Mouse (Mus musculus): Measurements from ENCODE around the gene Gm11114.

Gene Gm11114

DNA sequence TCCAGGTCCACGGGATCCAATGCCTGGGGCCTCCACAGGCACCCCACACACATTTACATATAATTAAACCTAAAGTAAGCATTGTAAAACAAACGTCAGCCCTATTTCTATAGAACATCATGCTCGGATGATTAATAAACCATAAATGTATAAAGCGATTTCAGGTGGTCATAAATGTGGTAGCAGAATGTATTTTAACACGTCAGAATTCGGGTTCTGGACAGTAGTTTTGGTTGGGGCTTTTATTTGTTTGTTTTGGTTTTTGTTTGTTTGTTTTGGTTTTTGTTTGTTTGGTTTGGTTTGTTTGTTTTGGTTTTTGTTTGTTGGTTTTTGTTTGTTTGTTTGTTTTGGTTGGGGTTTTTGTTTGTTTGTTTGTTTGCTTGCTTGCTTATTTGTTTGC is at the start of gene Gm11114:
Gm11114 (plus strand) TSS at position 301 of the 400 bp plus-strand sequence.
- DNase-seq (ENCODE audit: low spot score in 2 of 2) = no peak

DNA sequence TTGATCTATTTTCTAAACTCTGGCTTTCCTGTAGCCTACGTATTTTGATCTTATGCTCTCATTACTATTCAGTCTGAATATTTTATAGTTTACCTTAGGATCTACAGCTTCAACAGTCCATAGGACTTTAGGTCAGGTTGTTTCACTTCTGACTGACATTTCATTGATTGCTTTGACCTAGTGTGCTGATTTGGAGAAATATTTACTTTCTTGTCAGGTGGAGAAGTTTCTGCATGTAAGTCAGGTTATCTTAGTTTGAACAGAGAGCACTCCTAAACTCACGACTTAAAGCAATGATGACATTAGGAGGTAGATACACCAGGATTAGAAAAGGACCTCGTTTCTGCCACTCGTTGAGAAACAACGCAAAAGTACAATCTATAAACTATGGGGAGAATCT is 45.7 kb upstream of the Gm11114 start:
- DNase-seq (ENCODE audit: low spot score in 2 of 2) = no peak

DNA sequence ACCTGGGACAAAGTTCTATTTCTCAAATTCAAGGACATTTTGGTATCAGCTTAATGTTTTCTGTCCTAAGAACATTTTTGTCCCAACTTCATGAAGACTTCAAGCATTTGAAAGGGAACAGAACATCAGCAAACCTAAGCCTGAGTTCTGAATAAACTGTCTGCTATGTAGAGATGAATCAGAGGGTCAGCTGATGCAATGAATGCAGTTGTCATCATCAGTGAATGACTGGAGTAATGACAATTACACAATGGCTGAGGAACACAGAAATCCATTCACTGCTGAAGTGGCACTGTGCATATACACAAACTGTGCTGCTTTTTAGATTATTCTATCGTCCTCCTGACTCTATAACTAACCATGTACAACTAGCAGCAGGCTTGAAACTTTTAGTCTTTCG is 38.5 kb upstream of the Gm11114 start:
- no peak for DNase-seq (ENCODE audit: low spot score in 2 of 2)

DNA sequence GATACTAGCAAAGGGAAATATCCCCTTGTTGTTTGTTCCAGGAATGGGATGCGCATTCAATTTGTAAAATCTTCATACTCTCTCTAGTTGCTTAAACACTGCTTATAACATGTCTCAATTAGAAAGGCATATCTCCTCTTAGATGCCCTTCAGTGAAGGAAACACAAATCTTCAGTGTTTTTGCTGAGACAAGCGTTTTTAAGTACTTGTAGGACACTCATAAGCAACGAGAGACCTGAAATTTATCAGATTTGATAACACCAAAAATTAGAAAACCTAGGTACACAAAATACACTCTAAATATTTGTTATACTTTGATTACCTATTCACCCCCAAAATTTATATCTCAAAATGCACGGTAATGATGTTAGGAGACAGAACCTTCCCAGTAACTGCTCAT is 9.7 kb upstream of the Gm11114 start:
- no peak for DNase-seq (ENCODE audit: low spot score in 2 of 2)

DNA sequence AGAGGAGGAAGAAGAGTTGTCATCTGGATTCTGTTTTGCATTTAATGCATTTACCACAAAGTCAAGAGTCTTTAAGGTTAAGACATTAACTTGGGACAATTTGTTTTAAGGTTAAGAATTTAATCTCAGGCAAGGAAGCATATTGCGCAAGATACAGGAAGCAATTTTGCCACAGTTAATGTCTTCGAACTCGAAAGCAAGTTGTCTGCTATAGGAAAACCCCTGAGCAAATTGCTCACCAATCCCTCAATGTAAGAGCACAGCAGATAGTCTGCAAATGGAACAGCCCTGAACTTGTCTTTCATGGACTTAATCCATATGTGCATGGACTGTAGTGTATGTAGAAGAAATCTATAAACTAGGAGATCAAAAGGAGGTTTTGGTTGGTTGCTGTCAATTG is 9.2 kb upstream of the Gm11114 start:
- no peak for DNase-seq (ENCODE audit: low spot score in 2 of 2)

DNA sequence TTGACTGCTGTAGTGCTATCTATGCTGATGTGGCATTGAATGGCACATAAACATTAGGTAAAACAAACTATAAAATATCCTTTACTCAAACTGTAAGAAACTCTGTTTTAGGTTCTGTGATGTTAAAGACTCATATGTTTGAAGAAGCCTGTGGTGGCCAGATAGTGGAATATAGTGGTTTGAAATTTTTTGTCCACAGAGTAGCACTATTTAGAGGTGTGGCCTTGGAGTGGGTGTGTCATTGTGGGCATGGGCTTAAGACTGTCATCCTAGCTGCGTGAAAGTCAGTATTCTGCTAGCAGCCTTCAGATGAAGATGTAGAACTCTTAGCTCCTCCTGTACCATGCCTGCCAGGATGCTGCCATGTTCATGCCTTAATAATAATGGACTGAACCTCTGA is 3.5 kb downstream of the Gm11114 start:
- DNase-seq (ENCODE audit: low spot score in 2 of 2) = no peak

DNA sequence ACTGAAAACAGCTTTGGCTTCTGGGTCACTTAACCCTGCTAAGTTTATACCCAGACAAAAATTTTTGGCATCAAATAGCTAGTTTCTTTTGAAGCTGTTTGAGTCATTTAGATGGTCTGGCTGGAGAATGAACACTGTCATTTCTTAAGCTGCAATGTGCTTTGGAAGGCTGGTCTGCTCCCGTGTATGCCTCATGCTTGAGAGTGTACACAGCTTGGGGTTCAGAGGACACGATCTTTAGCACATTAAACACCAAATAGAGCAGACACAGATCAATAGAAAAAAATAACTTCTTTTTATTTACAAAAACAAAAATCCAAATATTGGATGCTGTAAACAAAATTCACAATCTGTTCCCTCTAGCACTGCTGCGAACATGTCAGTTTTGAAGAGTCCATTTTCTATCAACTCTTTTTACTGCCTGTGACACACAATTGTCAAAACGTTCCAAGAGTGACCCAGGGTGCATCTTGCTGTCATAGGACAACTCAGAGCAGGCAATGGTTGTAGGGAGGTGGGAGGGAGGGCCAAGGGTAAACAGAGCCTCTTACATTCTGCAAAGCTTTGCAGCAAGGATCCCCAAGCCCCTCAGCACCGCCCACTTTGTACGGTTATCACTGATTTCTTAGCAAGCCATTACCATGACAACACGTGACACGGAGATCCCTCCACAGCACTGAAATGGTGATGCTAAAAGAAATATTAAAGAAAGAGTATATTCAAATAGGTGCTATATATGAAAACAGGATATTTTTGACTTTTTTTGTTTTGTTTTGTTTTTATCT is 7.8 kb downstream of the Gm11114 start:
- no peak for DNase-seq (ENCODE audit: low spot score in 2 of 2)

DNA sequence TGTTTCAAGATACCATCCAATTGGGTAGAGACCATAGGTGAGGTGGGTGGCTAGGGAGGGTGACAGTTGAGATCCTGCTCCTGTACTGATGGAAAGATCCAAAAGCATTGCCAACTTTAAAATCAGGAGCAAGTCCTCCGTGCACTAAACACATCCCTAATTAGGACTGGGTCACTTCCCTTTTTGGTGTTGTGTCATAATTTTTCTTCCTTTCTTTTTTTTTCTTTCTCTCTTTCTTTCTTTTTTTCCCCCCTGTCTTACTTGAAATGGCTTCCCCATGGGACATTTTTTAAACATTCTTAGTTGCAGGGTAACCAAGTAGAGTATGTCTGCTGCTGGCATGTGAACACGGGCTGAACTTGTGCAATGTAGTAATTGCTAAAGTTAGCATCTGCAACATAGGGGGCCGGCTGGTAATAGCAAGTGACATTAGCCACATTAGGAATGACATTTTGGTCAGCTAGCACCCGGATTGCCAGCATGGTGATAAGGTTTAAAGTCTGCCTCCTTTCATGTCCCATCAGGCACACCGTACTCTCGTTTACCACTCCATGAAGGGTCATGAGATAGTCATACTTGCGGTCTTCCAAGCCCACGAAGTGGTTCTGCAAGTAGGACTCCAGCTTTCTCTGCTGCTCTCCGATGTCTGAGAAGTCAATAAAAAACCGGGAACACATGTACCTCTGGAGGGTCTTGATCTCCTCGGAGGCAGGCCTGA is 11.7 kb downstream of the Gm11114 start:
- DNase-seq (ENCODE audit: low spot score in 2 of 2) = no peak

DNA sequence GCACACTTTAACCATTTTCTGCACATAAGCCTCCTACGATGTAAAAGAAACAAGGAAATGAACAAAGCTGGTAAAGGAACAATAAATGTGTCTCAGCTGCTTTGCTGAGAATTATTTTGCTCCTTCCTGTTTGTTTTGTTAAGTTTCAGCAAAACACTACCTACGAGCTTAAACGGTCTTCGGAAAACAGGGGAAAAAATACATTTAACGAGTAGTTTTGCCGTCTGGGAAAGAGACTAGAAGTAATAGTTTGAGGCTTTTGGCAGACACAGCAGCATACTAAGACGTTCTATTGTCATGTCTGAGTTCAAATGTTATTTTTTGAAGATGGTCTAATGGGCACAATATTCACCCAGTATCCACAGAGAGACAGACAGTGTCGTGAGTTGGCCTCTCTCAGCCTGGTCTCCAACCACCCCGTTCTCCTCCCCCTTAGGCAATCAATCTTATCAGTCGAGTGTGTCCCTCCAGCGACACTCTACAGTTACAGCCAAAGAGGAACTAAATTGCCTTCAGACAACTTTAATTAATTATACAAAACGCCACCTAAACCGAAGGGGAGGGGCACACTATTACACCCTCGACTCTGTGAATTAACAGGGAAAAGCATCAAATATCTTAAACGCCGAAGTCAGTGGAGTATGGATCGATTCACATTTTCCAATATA is 12.8 kb downstream of the Gm11114 start:
- no peak for DNase-seq (ENCODE audit: low spot score in 2 of 2)

DNA sequence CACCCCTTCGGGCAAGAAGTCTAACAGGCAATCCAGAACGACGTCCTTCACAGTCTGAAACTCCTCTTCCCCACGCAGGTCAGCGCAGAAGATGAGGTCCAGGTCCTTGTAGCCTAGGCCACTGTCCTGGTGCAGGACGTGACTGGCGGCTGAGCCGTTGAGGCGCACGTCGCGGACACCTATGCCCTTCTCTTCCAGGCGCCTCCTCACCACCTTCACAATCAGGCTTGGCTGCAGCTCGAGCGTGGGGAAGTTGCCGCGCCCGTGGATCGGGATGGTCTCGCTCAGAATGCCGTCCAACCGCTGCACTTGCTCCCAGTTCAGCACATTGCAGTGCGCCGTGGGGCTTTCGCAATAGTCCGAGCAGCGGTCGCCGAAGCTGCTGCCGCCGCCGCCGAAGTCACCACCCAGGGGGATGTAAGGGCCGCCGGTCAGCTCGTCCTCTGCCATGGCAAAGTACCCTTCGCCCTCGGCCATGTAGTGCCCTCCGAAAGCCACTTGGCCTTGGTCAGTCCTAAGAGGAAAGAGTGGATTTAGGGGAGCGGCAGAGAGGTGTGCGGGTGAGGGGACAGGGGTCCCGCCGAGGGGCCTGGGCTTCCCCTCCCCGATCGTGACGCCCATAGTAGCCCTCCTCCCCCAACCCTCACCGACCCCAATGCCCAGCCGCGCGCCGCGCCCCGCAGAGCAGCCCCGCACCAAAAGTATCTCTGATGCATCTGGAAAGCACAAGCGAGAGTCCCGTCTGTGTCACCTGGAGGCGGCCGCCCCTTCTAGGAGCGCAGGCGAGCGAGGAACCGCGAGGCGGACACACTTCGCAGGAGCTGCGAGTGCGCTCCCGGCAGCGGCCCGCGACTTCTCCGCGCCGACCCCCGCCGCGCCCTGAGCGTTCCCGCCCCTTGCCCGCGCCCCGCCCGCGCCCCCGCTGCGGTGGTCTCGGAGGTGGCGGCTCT is 14.0 kb downstream of the Gm11114 start:
- peak; percentile 58 to 68 for DNase-seq (ENCODE audit: low spot score in 2 of 2)

DNA sequence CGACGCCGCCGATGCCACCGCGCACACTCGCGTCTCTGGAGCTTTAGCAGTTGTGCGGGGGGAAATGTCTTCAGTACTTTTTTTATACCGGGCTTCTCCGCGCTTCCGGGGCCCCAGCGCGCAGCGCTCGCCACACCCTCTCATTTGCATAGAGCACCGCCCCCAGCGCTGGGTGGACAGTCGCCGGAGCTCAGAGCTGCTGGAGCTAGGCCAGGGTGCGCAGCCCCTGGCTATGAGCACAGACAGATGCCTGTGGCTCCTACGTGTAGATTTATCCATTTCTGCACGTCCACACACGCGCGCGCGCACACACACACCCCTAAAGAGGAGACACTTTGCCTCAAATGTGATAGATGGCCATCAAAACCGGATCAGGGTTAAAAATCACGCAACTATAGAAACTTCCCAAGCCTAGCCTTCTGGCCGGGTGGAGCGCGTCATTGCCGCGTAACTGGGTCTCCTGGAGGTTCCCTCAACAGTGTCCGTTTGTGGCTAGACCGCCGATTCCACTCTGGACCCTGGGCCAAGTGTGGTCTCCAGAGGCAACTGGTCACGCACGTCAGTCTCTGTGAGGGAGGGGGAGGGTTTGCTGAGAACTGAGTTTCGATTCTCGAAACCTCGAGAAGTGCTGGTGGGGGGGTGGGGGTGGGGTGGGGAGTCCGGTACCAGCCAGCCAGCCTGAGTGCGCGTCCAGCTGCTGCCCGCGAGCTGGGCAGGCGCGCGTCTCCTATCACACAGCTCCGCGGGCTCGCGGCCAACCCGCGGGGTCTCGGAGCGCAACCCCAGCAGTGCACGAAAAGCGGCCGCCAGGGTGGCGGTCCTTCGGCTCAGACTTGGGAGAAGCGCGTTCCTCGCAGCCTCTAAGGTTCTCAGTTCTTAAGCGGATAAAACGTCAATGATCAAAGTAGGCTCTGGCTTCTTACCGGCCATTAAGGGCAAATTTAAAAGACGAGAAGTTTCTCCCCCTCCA is 15.0 kb downstream of the Gm11114 start, which contains the start of gene Tent5a:
Tent5a (minus strand) TSS at position 107 of the 970 bp plus-strand sequence.
- DNase-seq (ENCODE audit: low spot score in 2 of 2) = peak; percentile 69 to 83

DNA sequence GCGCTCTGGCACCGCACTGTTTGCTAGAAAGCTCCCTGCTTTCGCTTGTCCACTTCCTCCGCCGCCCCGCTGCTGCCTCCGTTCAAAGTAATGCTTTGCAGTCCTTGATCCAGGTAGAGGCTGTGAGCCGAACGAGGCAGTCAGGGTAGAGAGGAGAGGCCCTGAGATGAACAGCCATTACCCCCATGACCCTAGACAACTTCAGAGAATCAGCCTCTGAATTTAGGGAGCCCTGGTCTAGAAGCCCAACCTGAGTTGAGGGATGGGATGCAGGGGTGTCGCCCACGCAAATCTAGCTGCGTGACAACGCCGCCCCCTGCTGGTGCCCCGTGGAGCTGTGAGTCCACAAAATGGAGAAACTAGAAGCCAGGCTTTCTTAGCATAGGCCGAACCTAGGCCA is 15.7 kb downstream of the Gm11114 start:
- peak; percentile 90 for DNase-seq (ENCODE audit: low spot score in 2 of 2)

DNA sequence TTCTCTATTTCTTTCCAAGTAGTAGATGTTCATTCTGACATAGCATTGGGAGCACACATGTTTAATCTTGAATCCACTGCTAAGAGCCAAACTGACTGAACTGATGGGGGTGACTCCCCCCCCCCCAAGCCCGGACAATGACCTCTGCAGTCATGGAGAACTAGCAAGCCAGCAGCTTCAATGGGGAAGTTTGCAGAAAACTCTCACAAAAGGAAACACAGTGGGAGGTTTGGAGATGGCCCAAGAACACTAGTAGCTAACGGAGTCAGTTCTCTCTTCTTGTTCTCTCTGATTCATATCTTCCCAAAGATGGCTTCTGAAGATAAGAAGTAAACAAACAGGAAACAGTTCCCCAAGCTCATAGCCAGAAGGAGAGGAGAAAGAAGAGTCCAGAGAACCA is 18.9 kb downstream of the Gm11114 start:
- no peak for DNase-seq (ENCODE audit: low spot score in 2 of 2)

DNA sequence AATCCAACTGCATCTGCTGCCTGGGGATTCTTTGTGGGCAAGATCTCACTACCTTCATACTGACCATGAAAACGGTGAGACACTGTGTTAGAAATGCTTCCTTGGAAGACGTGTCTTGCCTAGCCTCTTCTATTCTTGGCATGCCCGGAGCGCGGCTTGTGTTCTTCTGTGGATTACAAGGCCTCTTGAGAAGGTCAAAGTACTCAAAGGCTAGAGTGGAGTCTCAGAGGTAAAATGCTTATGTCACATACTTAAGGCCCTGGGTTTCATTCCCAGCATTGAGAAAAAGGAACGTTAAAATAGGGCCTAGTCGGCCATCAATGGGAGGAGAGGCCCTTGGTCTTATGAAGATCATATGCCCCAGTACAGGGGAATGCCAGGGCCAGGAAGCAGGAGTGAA is 23.5 kb downstream of the Gm11114 start:
- DNase-seq (ENCODE audit: low spot score in 2 of 2) = no peak

DNA sequence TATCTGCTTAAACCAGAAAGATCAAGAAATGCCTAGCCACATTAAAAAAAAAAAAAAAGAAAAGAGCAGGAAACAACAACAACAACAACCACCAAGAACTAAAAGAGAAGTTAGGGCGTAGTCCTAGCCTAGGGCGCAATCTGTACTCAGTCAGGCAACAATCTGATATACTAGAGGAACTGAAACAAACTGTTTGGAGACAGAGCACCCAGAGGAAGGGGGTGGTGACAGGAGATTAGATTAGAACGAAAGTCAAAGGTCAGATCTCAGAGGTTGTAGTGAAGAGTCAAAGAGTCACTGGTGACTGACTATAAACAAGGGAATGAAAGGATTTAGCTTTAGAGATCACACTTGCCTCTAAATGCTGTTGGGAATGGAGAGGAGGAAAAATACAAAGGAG is 27.7 kb downstream of the Gm11114 start:
- DNase-seq (ENCODE audit: low spot score in 2 of 2) = no peak

DNA sequence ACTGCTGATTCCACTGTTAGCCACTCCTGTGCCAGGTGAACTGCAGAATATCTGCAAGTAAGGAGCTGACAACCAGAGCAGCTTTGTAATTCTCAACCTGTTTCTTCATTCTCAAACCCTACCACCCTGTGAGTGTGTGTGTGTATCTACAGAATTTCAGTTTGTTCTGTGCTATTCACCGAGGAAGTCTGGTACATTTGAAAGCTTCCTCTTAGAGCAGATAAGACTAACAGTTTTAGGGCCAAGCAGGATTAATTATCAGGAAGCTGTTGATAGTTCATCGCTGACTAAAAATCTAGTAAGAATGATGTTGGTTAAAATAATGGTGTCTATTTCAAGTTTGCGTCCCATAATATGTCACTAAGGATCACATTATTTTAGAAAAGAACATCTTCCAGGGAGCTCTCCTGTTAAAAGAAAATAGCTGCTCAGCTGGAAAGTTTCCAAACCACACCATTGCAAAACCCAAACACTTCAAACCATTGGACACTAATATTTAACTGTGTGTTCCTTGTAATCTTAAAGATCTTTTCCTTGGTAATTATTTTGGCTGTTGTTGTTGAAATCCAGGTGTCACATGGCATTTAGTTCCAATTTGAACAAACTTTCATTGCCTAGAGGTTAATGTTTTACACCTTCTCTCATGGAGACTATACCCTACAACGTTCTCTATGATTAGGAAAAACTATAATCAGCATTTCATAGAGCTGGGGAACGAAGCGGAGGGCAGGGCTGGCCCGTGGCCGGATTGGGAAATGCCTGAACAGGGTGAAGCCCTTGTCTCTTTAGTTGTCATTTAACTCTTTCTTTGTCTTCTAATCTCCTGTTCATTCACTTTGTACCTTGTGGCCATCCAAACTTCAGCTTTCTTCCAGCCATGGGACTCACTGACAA is 30.6 kb downstream of the Gm11114 start:
- DNase-seq (ENCODE audit: low spot score in 2 of 2) = no peak

DNA sequence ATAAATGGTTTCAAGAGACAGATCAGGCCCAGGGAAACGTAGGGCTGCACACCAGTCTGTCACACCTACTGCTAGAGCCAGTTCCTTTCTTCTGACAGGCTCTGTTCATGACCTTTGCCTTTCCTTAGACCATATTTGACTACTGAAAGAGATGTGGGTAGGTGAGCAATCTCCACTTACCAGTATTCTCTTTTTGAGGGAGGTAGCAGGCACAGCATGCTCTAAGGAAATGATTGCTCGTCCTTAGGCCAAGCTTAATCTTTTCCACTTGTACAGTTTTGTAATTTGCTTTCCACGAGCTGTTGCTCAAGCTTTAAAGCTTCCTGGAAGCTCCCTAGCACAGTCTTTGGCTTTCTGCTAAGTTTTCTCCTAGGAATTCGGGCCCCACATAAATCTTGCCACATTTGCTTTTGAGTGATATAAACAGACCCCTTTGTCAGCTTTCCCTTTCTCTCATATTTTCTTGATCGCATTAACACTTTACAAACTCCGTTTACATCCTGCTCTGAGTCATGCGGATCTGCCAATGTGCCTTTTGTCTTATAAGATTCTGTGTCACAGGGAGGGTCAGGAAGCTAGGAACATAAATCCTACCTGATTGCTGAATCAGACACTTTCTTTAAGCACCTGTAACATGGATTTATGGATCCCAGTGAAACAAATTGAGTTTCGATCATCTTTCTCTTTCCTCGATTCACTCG is 35.4 kb downstream of the Gm11114 start:
- no peak for DNase-seq (ENCODE audit: low spot score in 2 of 2)

DNA sequence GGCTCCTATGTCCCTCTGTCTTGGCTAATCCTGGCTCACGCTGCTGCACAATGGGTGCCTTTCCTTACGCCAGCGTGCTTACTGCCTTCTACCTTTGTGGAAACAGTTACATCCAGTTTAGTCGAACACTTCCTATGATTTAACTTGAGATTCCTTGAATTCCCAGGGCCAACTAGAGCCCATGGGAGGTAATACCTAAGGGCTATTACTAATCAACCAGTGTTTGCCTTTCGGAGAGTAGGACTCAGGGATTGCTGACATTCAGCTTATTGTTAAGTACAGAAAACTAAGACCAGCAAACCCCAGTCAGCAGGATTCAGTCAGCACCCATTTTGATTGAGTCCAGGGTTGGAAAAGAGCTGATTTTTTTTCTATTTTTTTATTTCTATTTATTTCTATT is 43.0 kb downstream of the Gm11114 start:
- DNase-seq (ENCODE audit: low spot score in 2 of 2) = no peak
